Mouse (Mus musculus) C2C12 (cell line): ENCODE results near the gene Phb2.

ENCODE experiments used
- CEBPB ChIP-seq: IDR thresholded peaks from one replicate; pipeline ENCODE4 v1.6.1; 2011; ENCODE audit warnings: low read depth, mild to moderate bottlenecking, control low read depth, moderate library complexity
- CTCF ChIP-seq: IDR thresholded peaks from one replicate; pipeline ENCODE4 v1.5.1; 2011; ENCODE audit not compliant: control insufficient read depth, insufficient read depth, insufficient read length
- MYOD1 ChIP-seq: IDR thresholded peaks from one replicate; pipeline ENCODE4 v1.6.1; 2011; ENCODE audit warnings: low read depth; ENCODE audit not compliant: control insufficient read depth, insufficient read length
- USF1 ChIP-seq: IDR thresholded peaks from one replicate; pipeline ENCODE4 v1.6.1; 2011; ENCODE audit warnings: low read depth, mild to moderate bottlenecking, control low read depth, moderate library complexity

GRCm38 (mm10) chr6:124744755-124745321 is 32.7 kb downstream of the Phb2 start:
- TF ChIP-seq CEBPB (no peak), CTCF (no peak), USF1 (no peak), MYOD1 (no peak)
